Mouse (Mus musculus): ENCODE data around the gene Gm4907.

DNA sequence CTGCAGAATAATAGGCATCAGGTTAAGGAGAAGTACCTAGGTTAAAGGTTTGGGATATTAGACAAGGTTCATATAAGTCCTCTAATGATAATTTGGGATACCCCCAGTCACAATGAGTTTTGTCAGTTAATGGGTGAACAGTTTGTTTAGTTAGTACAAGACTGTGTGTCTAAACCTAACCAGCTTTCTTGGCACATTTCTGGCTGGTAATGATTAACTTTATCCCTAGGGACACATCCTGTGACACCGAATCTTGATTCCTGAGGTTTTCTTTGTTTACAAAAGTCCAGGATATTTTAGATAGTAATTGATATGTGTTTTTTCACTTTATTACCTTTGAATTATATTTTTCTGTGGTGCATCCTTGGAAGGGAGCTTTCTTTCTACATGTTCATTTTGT, 41.4 kb upstream of the Gm4907 start:
- no peak for TF ChIP-seq GATA1 (IDR thresholded peaks at IDR 0.05; ENCODE audit: borderline replicate concordance, low read length)
- TF ChIP-seq FLI1 (IDR thresholded peaks at IDR 0.05; ENCODE audit: low read length) = no peak
